Mouse (Mus musculus) ES-E14 (cell line): ENCODE data around the gene Rec8.

Experiments used
- HCFC1 ChIP-seq: IDR thresholded peaks from 2 replicates; pipeline ENCODE4 v1.6.1; 2012; ENCODE audit warnings: low read length, inconsistent platforms, borderline replicate concordance; ENCODE audit not compliant: insufficient read depth
- ZNF384 ChIP-seq: IDR thresholded peaks from 2 replicates; pipeline ENCODE4 v1.6.1; 2012; ENCODE audit warnings: low read depth, low read length, inconsistent platforms

DNA sequence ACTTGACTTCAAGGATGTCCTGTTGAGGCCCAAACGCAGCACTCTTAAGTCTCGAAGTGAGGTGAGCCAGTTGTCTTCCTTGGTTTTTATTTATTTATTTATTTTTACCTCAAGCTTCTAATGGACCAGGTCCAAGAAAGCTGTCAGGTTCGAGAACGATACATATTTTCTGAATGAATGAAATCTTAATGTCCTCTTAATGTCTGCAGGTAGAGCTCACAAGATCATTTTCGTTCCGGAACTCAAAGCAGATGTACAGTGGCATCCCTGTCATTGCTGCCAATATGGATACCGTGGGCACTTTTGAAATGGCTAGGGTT, 54.9 kb downstream of the Rec8 start:
- TF ChIP-seq ZNF384: no peak
- no peak for TF ChIP-seq HCFC1
